Mouse (Mus musculus): ENCODE data around the gene Gpank1. TPM values are rescaled to one million over a fixed set of nuclear protein-coding genes. Genes with fewer than 3 reads are reported as not detected.

Gene Gpank1
- total and polyA plus RNA-seq, 3 experiments: 45.9 to 87.0 (median 54.0) TPM

GRCm38 (mm10) chr17:35097164-35097655 lies 24.0 kb upstream of the Gpank1 start:
- Histone ChIP-seq H3K4me1 (ENCODE audit: insufficient read depth, low read depth, low read length) (peaks cover 76% of the 10 kb centered on the region), H3K9me3 (replicated peaks) (no peaks in the 10 kb centered on the region), H3K27me3 (ENCODE audit: insufficient read depth, low read length) (no peaks in the 10 kb centered on the region), H3K4me3 (ENCODE audit: low read depth, low read length) (no peak overlapping the region), H3K36me3 (replicated peaks) (peaks cover 100% of the 10 kb centered on the region)
- DNase-seq (ENCODE audit: low spot score) (no peak), ATAC-seq (ENCODE audit: extremely low read depth, insufficient number of reproducible peaks, low FRiP score, poor library complexity, severe bottlenecking) (no peak)
- TF ChIP-seq CTCF (IDR thresholded peaks at IDR 0.05; ENCODE audit: low read depth, low read length): no peak
- TF ChIP-seq TAL1 (conservative IDR thresholded peaks at IDR 0.05; ENCODE audit: low read depth, low read length): no peak
- TF ChIP-seq GATA2 (IDR thresholded peaks at IDR 0.05; ENCODE audit: borderline replicate concordance, low read depth, low read length): no peak
- no peak for TF ChIP-seq GATA1 (IDR thresholded peaks at IDR 0.05; ENCODE audit: borderline replicate concordance, low read length)
- no peak for TF ChIP-seq POLR2AphosphoS5 (IDR thresholded peaks at IDR 0.05; ENCODE audit: insufficient replicate concordance, low read depth, low read length)

- H3K36me3 ChIP-seq (replicated peaks): peaks cover 96% of the 10 kb centered on the region
- H3K9me3 ChIP-seq (replicated peaks): no peaks in the 10 kb centered on the region
Observed at GRCm38 (mm10) chr17:35100196-35100765, 21.0 kb upstream of the Gpank1 start.

GRCm38 (mm10) chr17:35101161-35101560 lies 20.1 kb upstream of the Gpank1 start:
- TF ChIP-seq TAL1 (conservative IDR thresholded peaks at IDR 0.05; ENCODE audit: low read depth, low read length): no peak
- ATAC-seq (ENCODE audit: extremely low read depth, insufficient number of reproducible peaks, low FRiP score, poor library complexity, severe bottlenecking) (no peak), DNase-seq (ENCODE audit: low spot score) (no peak)
- Histone ChIP-seq H3K9me3 (replicated peaks) (no peaks in the 10 kb centered on the region), H3K4me3 (ENCODE audit: low read depth, low read length) (no peak overlapping the region), H3K4me1 (ENCODE audit: insufficient read depth, low read depth, low read length) (peaks cover 86% of the 10 kb centered on the region), H3K27me3 (ENCODE audit: insufficient read depth, low read length) (no peaks in the 10 kb centered on the region), H3K36me3 (replicated peaks) (peaks cover 87% of the 10 kb centered on the region)

More at GRCm38 (mm10) chr17:35100196-35100765, 21.0 kb upstream of the Gpank1 start:
- peaks cover 81% of the 10 kb centered on the region for H3K4me1 ChIP-seq (ENCODE audit: insufficient read depth, low read depth, low read length)
- no peak overlapping the region for H3K4me3 ChIP-seq (ENCODE audit: low read depth, low read length)
- no peaks in the 10 kb centered on the region for H3K27me3 ChIP-seq (ENCODE audit: insufficient read depth, low read length)
- ATAC-seq (ENCODE audit: extremely low read depth, insufficient number of reproducible peaks, low FRiP score, poor library complexity, severe bottlenecking): no peak
- no peak for DNase-seq (ENCODE audit: low spot score)
- TF ChIP-seq TAL1 (conservative IDR thresholded peaks at IDR 0.05; ENCODE audit: low read depth, low read length) (no peak), POLR2AphosphoS5 (IDR thresholded peaks at IDR 0.05; ENCODE audit: insufficient replicate concordance, low read depth, low read length) (no peak), GATA2 (IDR thresholded peaks at IDR 0.05; ENCODE audit: borderline replicate concordance, low read depth, low read length) (no peak), GATA1 (IDR thresholded peaks at IDR 0.05; ENCODE audit: borderline replicate concordance, low read length) (no peak), CTCF (IDR thresholded peaks at IDR 0.05; ENCODE audit: low read depth, low read length) (no peak)

- Histone ChIP-seq H3K36me3 (replicated peaks) (peaks cover 76% of the 10 kb centered on the region), H3K4me1 (ENCODE audit: insufficient read depth, low read depth, low read length) (peaks cover 86% of the 10 kb centered on the region)
Observed at GRCm38 (mm10) chr17:35102299-35102698, 19.0 kb upstream of the Gpank1 start.

GRCm38 (mm10) chr17:35103221-35103690 lies 18.0 kb upstream of the Gpank1 start:
- H3K9me3 ChIP-seq (replicated peaks): no peaks in the 10 kb centered on the region
- no peak for DNase-seq (ENCODE audit: low spot score)
- TF ChIP-seq GATA2 (IDR thresholded peaks at IDR 0.05; ENCODE audit: borderline replicate concordance, low read depth, low read length) (no peak), CTCF (IDR thresholded peaks at IDR 0.05; ENCODE audit: low read depth, low read length) (no peak), TAL1 (conservative IDR thresholded peaks at IDR 0.05; ENCODE audit: low read depth, low read length) (no peak), GATA1 (IDR thresholded peaks at IDR 0.05; ENCODE audit: borderline replicate concordance, low read length) (no peak), POLR2AphosphoS5 (IDR thresholded peaks at IDR 0.05; ENCODE audit: insufficient replicate concordance, low read depth, low read length) (no peak)
- no peaks in the 10 kb centered on the region for H3K27me3 ChIP-seq (ENCODE audit: insufficient read depth, low read length)
- peaks cover 66% of the 10 kb centered on the region for H3K36me3 ChIP-seq (replicated peaks)
- peak overlapping the region; percentile 49; the same call in 1 of the 2 replicates for H3K4me3 ChIP-seq (ENCODE audit: low read depth, low read length)
- H3K4me1 ChIP-seq (ENCODE audit: insufficient read depth, low read depth, low read length): peaks cover 83% of the 10 kb centered on the region
- ATAC-seq (ENCODE audit: extremely low read depth, insufficient number of reproducible peaks, low FRiP score, poor library complexity, severe bottlenecking): no peak

More at GRCm38 (mm10) chr17:35102299-35102698, 19.0 kb upstream of the Gpank1 start:
- DNase-seq (ENCODE audit: low spot score) (no peak), ATAC-seq (ENCODE audit: extremely low read depth, insufficient number of reproducible peaks, low FRiP score, poor library complexity, severe bottlenecking) (no peak)
- Histone ChIP-seq H3K4me3 (ENCODE audit: low read depth, low read length) (no peak overlapping the region; the same call in 1 of the 2 replicates), H3K9me3 (replicated peaks) (no peaks in the 10 kb centered on the region), H3K27me3 (ENCODE audit: insufficient read depth, low read length) (no peaks in the 10 kb centered on the region)
- no peak for TF ChIP-seq TAL1 (conservative IDR thresholded peaks at IDR 0.05; ENCODE audit: low read depth, low read length)
- no peak for TF ChIP-seq CTCF (IDR thresholded peaks at IDR 0.05; ENCODE audit: low read depth, low read length)
- no peak for TF ChIP-seq GATA2 (IDR thresholded peaks at IDR 0.05; ENCODE audit: borderline replicate concordance, low read depth, low read length)
- no peak for TF ChIP-seq POLR2AphosphoS5 (IDR thresholded peaks at IDR 0.05; ENCODE audit: insufficient replicate concordance, low read depth, low read length)
- no peak for TF ChIP-seq GATA1 (IDR thresholded peaks at IDR 0.05; ENCODE audit: borderline replicate concordance, low read length)

- Histone ChIP-seq H3K4me3 (ENCODE audit: low read depth, low read length) (no peak overlapping the region; the same call in 1 of the 2 replicates), H3K27me3 (ENCODE audit: insufficient read depth, low read length) (no peaks in the 10 kb centered on the region), H3K9me3 (replicated peaks) (no peaks in the 10 kb centered on the region), H3K4me1 (ENCODE audit: insufficient read depth, low read depth, low read length) (peaks cover 85% of the 10 kb centered on the region), H3K36me3 (replicated peaks) (peaks cover 58% of the 10 kb centered on the region)
- DNase-seq (ENCODE audit: low spot score) (no peak), ATAC-seq (ENCODE audit: extremely low read depth, insufficient number of reproducible peaks, low FRiP score, poor library complexity, severe bottlenecking) (no peak)
- TF ChIP-seq TAL1 (conservative IDR thresholded peaks at IDR 0.05; ENCODE audit: low read depth, low read length): no peak
- TF ChIP-seq GATA1 (IDR thresholded peaks at IDR 0.05; ENCODE audit: borderline replicate concordance, low read length): no peak
- TF ChIP-seq CTCF (IDR thresholded peaks at IDR 0.05; ENCODE audit: low read depth, low read length): no peak
- no peak for TF ChIP-seq POLR2AphosphoS5 (IDR thresholded peaks at IDR 0.05; ENCODE audit: insufficient replicate concordance, low read depth, low read length)
- no peak for TF ChIP-seq GATA2 (IDR thresholded peaks at IDR 0.05; ENCODE audit: borderline replicate concordance, low read depth, low read length)
Observed at GRCm38 (mm10) chr17:35104079-35104478, 17.2 kb upstream of the Gpank1 start.

Data from G1E (cell line).